Mouse (Mus musculus) forebrain, embryonic 15.5 days (tissue): ENCODE measurements at regions not wholly inside any gene's neighbourhood (a gene's known extent, or its start where the extent isn't known, plus 50 kb on each side); places are given as distances from the start of the nearest gene placed in this dataset.

ENCODE experiments used
- ATAC-seq: fragments of 200-750 bp; cut with Nextera tagmentation; replicated peaks from 2 replicates; pipeline ENCODE4 v1.8.0; 2017; ENCODE audit warnings: mild to moderate bottlenecking, moderate TSS enrichment, moderate library complexity
- H3K27ac ChIP-seq: fragments of 300-500 bp; sonication (generic); replicated peaks from 2 replicates; pipeline ENCODE4 v1.5.1; 2015; ENCODE audit warnings: mild to moderate bottlenecking, inconsistent platforms
- H3K27me3 ChIP-seq: fragments of 300-500 bp; sonication (generic); 2 replicates; pipeline ENCODE4 v1.6.1; 2015; ENCODE audit warnings: inconsistent platforms
- H3K36me3 ChIP-seq: fragments of 300-500 bp; sonication (generic); 2 replicates; pipeline ENCODE4 v1.6.1; 2015; ENCODE audit warnings: mild to moderate bottlenecking, inconsistent platforms
- H3K4me1 ChIP-seq: fragments of 300-500 bp; sonication (generic); 2 replicates; pipeline ENCODE4 v1.6.1; 2015; ENCODE audit warnings: inconsistent platforms
- H3K4me2 ChIP-seq: fragments of 300-500 bp; sonication (generic); replicated peaks from 2 replicates; pipeline ENCODE4 v1.6.1; 2015; ENCODE audit warnings: mild to moderate bottlenecking, inconsistent platforms
- H3K4me3 ChIP-seq: fragments of 300-500 bp; sonication (generic); 2 replicates; pipeline ENCODE4 v1.5.1; 2015; ENCODE audit warnings: mild to moderate bottlenecking, inconsistent platforms
- H3K9ac ChIP-seq: fragments of 300-500 bp; sonication (generic); replicated peaks from 2 replicates; pipeline ENCODE4 v1.6.1; 2015; ENCODE audit warnings: mild to moderate bottlenecking, inconsistent platforms
- H3K9me3 ChIP-seq: fragments of 300-500 bp; sonication (generic); 2 replicates; pipeline ENCODE4 v1.6.1; 2016; ENCODE audit warnings: inconsistent platforms
- WGBS: fragments of 180-500 bp; shearing (Covaris S2); methylation state at CpG from one replicate; pipeline ENCODE4 v1.1.7; 2015; ENCODE audit warnings: mixed read lengths; 5-methylcytosine and 5-hydroxymethylcytosine counted together

GRCm38 (mm10) chrX:16421159-16421558 is 101.5 kb upstream of the Cypt1 start:
- ATAC-seq, result no peak; the same call in 1 of the 2 replicates
- no peak overlapping the region for H3K4me3 ChIP-seq

GRCm38 (mm10) chrX:16421663-16422062 is 101.0 kb upstream of the Cypt1 start:
- Histone ChIP-seq H3K4me3 (no peak overlapping the region), H3K9ac (no peak overlapping the region)

More at GRCm38 (mm10) chrX:16421159-16421558, 101.5 kb upstream of the Cypt1 start:
- no peaks in the 10 kb centered on the region for H3K4me1 ChIP-seq
- H3K9ac ChIP-seq, result no peak overlapping the region
- no peaks in the 10 kb centered on the region for H3K36me3 ChIP-seq
- H3K27me3 ChIP-seq, result no peaks in the 10 kb centered on the region
- no peaks in the 10 kb centered on the region for H3K9me3 ChIP-seq
- H3K4me2 ChIP-seq, result no peak overlapping the region
- H3K27ac ChIP-seq, result no peak overlapping the region

GRCm38 (mm10) chrX:16438088-16438487 is 84.6 kb upstream of the Cypt1 start:
- Histone ChIP-seq H3K4me1 (no peaks in the 10 kb centered on the region), H3K4me2 (no peak overlapping the region), H3K27ac (no peak overlapping the region), H3K27me3 (no peaks in the 10 kb centered on the region), H3K9me3 (no peaks in the 10 kb centered on the region), H3K36me3 (no peaks in the 10 kb centered on the region), H3K9ac (no peak overlapping the region), H3K4me3 (no peak overlapping the region)
- 87% methylated on average over 1 of the region's 1 CpGs for WGBS
- ATAC-seq, result no peak

More at GRCm38 (mm10) chrX:16421663-16422062, 101.0 kb upstream of the Cypt1 start:
- no peak overlapping the region for H3K4me2 ChIP-seq
- no peak overlapping the region for H3K27ac ChIP-seq
- H3K9me3 ChIP-seq, result no peaks in the 10 kb centered on the region
- no peaks in the 10 kb centered on the region for H3K27me3 ChIP-seq
- H3K4me1 ChIP-seq, result no peaks in the 10 kb centered on the region
- no peak for ATAC-seq
- no peaks in the 10 kb centered on the region for H3K36me3 ChIP-seq

- H3K9me3 ChIP-seq, result no peaks in the 10 kb centered on the region
- 0 out of 2 replicates have a peak, but pooled peaks cover 3% of the 10 kb centered on the region for H3K4me1 ChIP-seq
- H3K4me3 ChIP-seq, result no peak overlapping the region
- peak; percentile 85 for ATAC-seq
- H3K9ac ChIP-seq, result no peak overlapping the region
- H3K4me2 ChIP-seq, result no peak overlapping the region
- H3K27me3 ChIP-seq, result no peaks in the 10 kb centered on the region
- no peak overlapping the region for H3K27ac ChIP-seq
- no peaks in the 10 kb centered on the region for H3K36me3 ChIP-seq
- WGBS, result 3% methylated on average over 2 of the region's 2 CpGs
Observed at GRCm38 (mm10) chrX:16450496-16451078, 72.1 kb upstream of the Cypt1 start.
